Mouse (Mus musculus) neural tube, embryonic 13.5 days (tissue): ENCODE measurements around the gene Fst. TPM values are rescaled to one million over a fixed set of nuclear protein-coding genes. Genes with fewer than 3 reads are reported as not detected.
A peak's percentile ranks its signal among the peaks of the same experiment; 100 is the strongest.

Experiments
- ATAC-seq: fragments of 200-750 bp; cut with Nextera tagmentation; 2 replicates; pipeline ENCODE4 v1.8.0; 2017; ENCODE audit warnings: low read depth, mild to moderate bottlenecking, moderate TSS enrichment, moderate library complexity
- H3K27ac ChIP-seq: fragments of 300-500 bp; sonication (generic); replicated peaks from 2 replicates; pipeline ENCODE4 v1.5.1; 2015; ENCODE audit warnings: moderate library complexity, mild to moderate bottlenecking, inconsistent platforms
- H3K27me3 ChIP-seq: fragments of 300-500 bp; sonication (generic); 2 replicates; pipeline ENCODE4 v1.6.1; 2015; ENCODE audit warnings: mild to moderate bottlenecking, inconsistent platforms
- H3K36me3 ChIP-seq: fragments of 300-500 bp; sonication (generic); 2 replicates; pipeline ENCODE4 v1.6.1; 2015; ENCODE audit warnings: mild to moderate bottlenecking, inconsistent platforms
- H3K4me1 ChIP-seq: fragments of 300-500 bp; sonication (generic); replicated peaks from 2 replicates; pipeline ENCODE4 v1.6.1; 2015; ENCODE audit warnings: inconsistent platforms
- H3K4me2 ChIP-seq: fragments of 300-500 bp; sonication (generic); 2 replicates; pipeline ENCODE4 v1.6.1; 2015; ENCODE audit warnings: inconsistent platforms, mild to moderate bottlenecking, moderate library complexity
- H3K4me3 ChIP-seq: fragments of 300-500 bp; sonication (generic); 2 replicates; pipeline ENCODE4 v1.5.1; 2015; ENCODE audit warnings: mild to moderate bottlenecking, inconsistent platforms
- H3K9ac ChIP-seq: fragments of 300-500 bp; sonication (generic); 2 replicates; pipeline ENCODE4 v1.6.1; 2015; ENCODE audit warnings: moderate library complexity, mild to moderate bottlenecking, inconsistent platforms
- H3K9me3 ChIP-seq: fragments of 300-500 bp; sonication (generic); 2 replicates; pipeline ENCODE4 v1.6.1; 2016; ENCODE audit warnings: inconsistent platforms
- WGBS: fragments of 180-500 bp; shearing (Covaris S2); methylation state at CpG from one replicate; pipeline ENCODE4 v1.1.7; 2015; 5-methylcytosine and 5-hydroxymethylcytosine counted together
- polyA plus RNA-seq: library from polyadenylated mRNA; unstranded; fragments of >200 nt; fragmentation: Nextera tagmentation; extraction: Ambion mirVana; gene quantifications from 2 replicates; pipeline ENCODE4 v1.2.1, GENCODE M21; 2015

Gene Fst
- polyA plus RNA-seq: 9.6 and 12.1 TPM in 2 replicates

DNA sequence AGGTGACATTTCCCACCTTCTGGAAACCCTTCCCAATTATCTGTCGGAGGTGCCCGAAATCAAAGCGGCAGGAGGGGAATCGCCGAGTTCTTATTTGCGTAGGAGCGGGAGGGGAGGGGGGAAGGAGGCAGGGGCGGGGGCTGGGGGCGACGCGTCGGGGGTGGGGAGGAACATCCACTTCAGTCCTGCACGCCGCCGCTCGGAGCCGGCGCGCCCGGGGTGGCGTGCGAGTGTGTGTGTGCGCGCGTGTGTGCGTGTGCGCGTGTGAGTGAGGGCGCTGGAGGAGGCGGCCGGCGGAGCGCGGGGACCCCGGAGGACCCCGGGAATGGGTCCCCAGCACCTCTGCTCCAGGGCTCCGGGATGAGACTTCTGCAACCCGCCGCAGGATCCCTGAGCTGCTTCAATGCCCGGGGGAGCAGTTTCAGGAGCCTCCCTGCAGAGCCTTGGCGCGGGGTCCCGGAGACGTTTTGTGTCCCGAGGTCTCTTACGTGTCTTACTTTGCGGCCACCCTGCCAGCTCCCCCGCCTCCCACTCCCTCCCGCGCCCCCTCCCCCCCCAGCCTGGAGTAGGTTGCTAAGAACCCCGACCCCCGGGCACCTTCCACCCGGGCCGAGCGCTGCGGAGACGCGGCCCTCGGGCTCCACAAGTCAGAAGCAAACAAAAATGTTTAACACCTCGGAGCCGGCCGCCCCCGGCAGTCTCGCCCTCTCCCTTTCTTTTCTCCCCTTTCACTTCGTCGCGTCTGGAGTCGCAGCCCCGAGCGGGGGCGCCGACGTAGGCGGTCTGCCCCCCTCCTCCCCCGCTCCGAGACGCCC is at the start of gene Fst:
TSS of gene Fst (minus strand) at position 66 of the 815 bp plus-strand sequence.
- H3K9me3 ChIP-seq: no peaks in the 10 kb centered on the region
- peak within 1 kb of the TSS; percentile 96 for H3K4me2 ChIP-seq
- H3K36me3 ChIP-seq: no peaks in the 10 kb centered on the region
- H3K27ac ChIP-seq: peak within 1 kb of the TSS; percentile 64
- peak within 1 kb of the TSS; percentile 57 for H3K4me3 ChIP-seq
- peak within 1 kb of the TSS; percentile 68 for H3K9ac ChIP-seq
- WGBS: 1% methylated on average over 73 of the region's 77 CpGs
- peaks cover 58% of the 10 kb centered on the region for H3K27me3 ChIP-seq
- peak; percentile 86 for ATAC-seq
- H3K4me1 ChIP-seq: peaks cover 45% of the 10 kb centered on the region

- H3K36me3 ChIP-seq: no peaks in the 10 kb centered on the region
- no peak overlapping the region for H3K9ac ChIP-seq
- H3K9me3 ChIP-seq: no peaks in the 10 kb centered on the region
- WGBS: 71% methylated on average over 3 of the region's 3 CpGs
- no peak overlapping the region for H3K27ac ChIP-seq
- no peak overlapping the region for H3K4me3 ChIP-seq
- H3K4me2 ChIP-seq: no peak overlapping the region
- H3K4me1 ChIP-seq: no peaks in the 10 kb centered on the region
- ATAC-seq: no peak
- no peaks in the 10 kb centered on the region for H3K27me3 ChIP-seq
These were observed 35.1 kb upstream of the Fst start for GRCm38 (mm10) chr13:114493826-114494225.

DNA sequence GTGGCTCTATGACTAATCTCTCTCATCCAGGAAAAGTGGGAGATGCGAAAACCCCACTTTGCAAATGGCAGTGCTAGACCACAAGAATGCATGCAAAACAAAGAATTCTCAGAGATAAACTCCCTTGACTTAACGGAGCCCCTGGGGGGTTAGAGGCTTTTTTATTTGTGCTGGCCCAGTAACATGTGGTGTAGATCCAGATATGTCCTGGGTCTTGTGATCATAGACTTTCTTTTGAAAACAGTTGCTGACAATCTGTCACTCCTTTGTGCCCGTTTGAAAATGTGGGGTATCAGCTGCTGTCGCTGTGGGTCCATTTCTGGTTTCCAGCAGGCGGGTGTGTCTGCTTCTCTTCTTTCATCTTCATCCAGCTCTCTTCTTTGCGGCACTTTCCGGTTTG is 29.4 kb upstream of the Fst start:
- Histone ChIP-seq H3K4me1 (no peaks in the 10 kb centered on the region), H3K27ac (no peak overlapping the region), H3K9ac (no peak overlapping the region), H3K9me3 (no peaks in the 10 kb centered on the region), H3K4me3 (no peak overlapping the region), H3K4me2 (no peak overlapping the region), H3K36me3 (no peaks in the 10 kb centered on the region), H3K27me3 (no peaks in the 10 kb centered on the region)
- WGBS: 79% methylated on average over 7 of the region's 7 CpGs
- no peak for ATAC-seq

- 89% methylated on average over 4 of the region's 4 CpGs for whole genome bisulfite sequencing
- no peaks in the 10 kb centered on the region for H3K36me3 ChIP-seq
- no peak for ATAC-seq
These were observed 19.6 kb upstream of the Fst start for GRCm38 (mm10) chr13:114478329-114478728.

GRCm38 (mm10) chr13:114469945-114470344 is 11.2 kb upstream of the Fst start:
- Histone ChIP-seq H3K9me3 (no peaks in the 10 kb centered on the region), H3K4me2 (no peak overlapping the region), H3K4me1 (no peaks in the 10 kb centered on the region), H3K36me3 (no peaks in the 10 kb centered on the region), H3K27ac (no peak overlapping the region), H3K27me3 (no peaks in the 10 kb centered on the region), H3K9ac (no peak overlapping the region), H3K4me3 (no peak overlapping the region)
- ATAC-seq: no peak
- WGBS: 89% methylated on average over 3 of the region's 3 CpGs

More at GRCm38 (mm10) chr13:114478329-114478728, 19.6 kb upstream of the Fst start:
- Histone ChIP-seq H3K9ac (no peak overlapping the region), H3K9me3 (no peaks in the 10 kb centered on the region), H3K4me3 (no peak overlapping the region), H3K4me1 (no peaks in the 10 kb centered on the region), H3K27ac (no peak overlapping the region), H3K27me3 (no peaks in the 10 kb centered on the region), H3K4me2 (no peak overlapping the region)

DNA sequence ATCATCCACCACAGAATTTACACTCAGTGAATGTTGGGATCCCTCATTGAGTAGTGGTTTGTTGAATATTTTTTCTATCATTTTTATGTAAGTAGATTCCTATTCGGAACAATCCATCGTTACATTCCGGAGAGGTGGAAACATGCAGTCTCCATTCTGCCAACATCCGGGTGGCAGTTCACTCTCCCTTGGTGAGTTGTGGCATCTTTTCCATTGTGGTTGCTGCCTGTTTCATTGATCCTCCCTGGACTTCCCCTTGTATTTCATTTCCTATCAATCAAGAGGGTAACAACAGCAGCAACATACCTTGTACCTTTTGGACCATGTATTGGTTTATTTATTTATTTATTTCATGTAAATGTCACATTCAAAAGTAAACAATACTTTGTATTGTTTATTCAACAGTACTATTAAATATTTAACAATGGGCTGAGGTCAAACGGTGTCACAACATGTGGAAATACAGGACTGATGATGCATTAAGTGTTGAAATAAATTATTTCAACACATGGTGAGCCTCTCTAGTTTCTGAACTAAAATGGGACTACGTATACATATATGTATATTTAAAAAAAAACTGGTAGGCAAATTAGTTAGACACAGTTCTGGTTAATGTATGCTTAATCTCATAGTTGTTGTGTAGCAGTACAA is 7.6 kb upstream of the Fst start:
- Histone ChIP-seq H3K9me3 (no peaks in the 10 kb centered on the region), H3K27me3 (peaks cover 5% of the 10 kb centered on the region; the same call in 1 of the 2 replicates), H3K27ac (no peak overlapping the region), H3K4me2 (no peak overlapping the region), H3K9ac (no peak overlapping the region), H3K4me3 (no peak overlapping the region), H3K4me1 (no peaks in the 10 kb centered on the region), H3K36me3 (no peaks in the 10 kb centered on the region)
- ATAC-seq: no peak
- 91% methylated on average over 6 of the region's 6 CpGs for WGBS

GRCm38 (mm10) chr13:114465387-114465786 is 6.6 kb upstream of the Fst start:
- ATAC-seq: no peak
- Histone ChIP-seq H3K4me1 (peaks cover 1% of the 10 kb centered on the region; the same call in 1 of the 2 replicates), H3K36me3 (no peaks in the 10 kb centered on the region), H3K27me3 (peaks cover 11% of the 10 kb centered on the region; the same call in 1 of the 2 replicates), H3K9ac (no peak overlapping the region), H3K4me3 (no peak overlapping the region), H3K27ac (no peak overlapping the region), H3K4me2 (no peak overlapping the region), H3K9me3 (no peaks in the 10 kb centered on the region)
- 68% methylated on average over 1 of the region's 1 CpGs for WGBS

GRCm38 (mm10) chr13:114464824-114465223 is 6.1 kb upstream of the Fst start:
- WGBS: 86% methylated on average over 3 of the region's 3 CpGs
- Histone ChIP-seq H3K4me3 (no peak overlapping the region), H3K36me3 (no peaks in the 10 kb centered on the region), H3K27me3 (peaks cover 14% of the 10 kb centered on the region; the same call in 1 of the 2 replicates), H3K4me1 (peaks cover 7% of the 10 kb centered on the region; the same call in 1 of the 2 replicates), H3K9ac (no peak overlapping the region), H3K27ac (no peak overlapping the region), H3K9me3 (no peaks in the 10 kb centered on the region), H3K4me2 (no peak overlapping the region)
- ATAC-seq: no peak

DNA sequence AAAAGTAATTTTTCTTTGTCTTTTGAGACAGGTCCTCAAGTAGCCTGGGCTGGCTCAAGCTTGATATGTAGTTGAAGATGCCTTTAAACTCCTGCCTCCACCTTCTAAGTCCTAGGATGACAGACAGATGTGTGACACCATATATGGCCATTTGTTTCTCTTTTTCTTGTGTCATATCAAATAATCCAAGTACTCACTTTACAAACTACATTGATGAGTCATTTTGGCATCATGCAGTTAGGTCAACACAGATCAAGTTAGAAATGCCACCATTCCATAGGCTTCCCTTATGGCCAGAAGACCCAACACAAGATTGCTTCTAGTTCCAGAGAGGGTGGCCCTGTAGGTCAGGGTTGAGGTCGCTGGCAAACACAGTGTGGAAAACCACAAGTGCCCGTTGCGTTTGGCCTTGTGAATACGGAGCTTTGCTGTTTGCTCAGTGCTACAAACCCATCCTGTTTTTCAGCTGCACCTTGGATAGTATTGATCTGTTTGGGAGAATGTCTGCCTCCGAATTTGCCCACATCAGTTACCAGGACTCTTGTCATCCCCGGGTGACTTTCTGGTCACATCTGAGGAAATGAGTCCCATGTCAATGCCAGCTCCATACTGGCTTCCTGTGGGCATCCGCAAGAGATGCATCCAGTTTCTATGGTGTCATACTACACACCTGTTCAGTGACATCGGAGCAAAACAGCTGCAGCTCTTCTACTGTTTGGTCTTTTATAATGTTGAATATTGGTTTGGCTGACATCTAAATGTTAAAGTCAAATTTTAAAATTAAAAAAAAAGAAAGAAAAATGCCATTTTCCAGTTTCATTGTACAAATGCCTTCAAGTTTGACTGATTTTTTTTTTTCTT is 4.0 kb upstream of the Fst start:
- Histone ChIP-seq H3K36me3 (no peaks in the 10 kb centered on the region), H3K4me3 (no peak overlapping the region), H3K9ac (no peak overlapping the region), H3K27me3 (peaks cover 26% of the 10 kb centered on the region), H3K4me2 (no peak overlapping the region), H3K4me1 (peaks cover 22% of the 10 kb centered on the region), H3K9me3 (no peaks in the 10 kb centered on the region), H3K27ac (no peak overlapping the region)
- 85% methylated on average over 8 of the region's 8 CpGs for WGBS
- ATAC-seq: no peak

DNA sequence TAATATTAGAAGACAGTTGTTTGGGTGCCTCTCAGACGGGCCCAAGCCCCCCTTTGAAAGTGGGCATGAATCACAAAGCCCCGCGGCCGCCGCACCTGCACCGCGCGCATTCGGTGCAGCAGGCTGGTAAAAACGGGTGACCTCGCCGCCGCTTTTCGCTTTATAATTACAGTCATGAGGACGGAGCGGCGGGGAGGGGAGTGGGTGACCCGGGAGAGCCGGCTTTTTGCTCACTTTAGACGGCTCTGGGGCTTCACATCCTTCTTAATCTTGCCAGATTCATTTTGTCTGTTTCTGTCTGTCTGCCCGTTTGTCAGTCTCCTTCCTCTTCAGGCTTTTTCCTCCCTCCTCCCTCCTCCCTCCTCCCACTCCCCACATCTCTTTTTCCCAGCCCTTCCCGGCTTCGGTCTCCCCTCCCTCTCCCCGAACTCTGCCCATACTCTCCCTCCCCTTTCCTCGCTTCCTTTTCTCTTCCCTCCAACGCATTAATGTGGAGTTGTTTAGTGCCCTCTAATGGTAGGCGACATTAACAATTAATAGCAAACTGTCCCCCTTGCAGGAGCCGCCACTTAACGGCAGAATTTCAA is 1.6 kb upstream of the Fst start:
- H3K27me3 ChIP-seq: peaks cover 47% of the 10 kb centered on the region
- H3K36me3 ChIP-seq: no peaks in the 10 kb centered on the region
- peak overlapping the region; percentile 68 for H3K9ac ChIP-seq
- H3K27ac ChIP-seq: no peak overlapping the region
- peaks cover 45% of the 10 kb centered on the region for H3K4me1 ChIP-seq
- under 1% methylated on average over 29 of the region's 29 CpGs for WGBS
- peak overlapping the region; percentile 57 for H3K4me3 ChIP-seq
- peak overlapping the region; percentile 96 for H3K4me2 ChIP-seq
- ATAC-seq: peak; percentile 34
- H3K9me3 ChIP-seq: no peaks in the 10 kb centered on the region

- Histone ChIP-seq H3K4me1 (peaks cover 45% of the 10 kb centered on the region), H3K36me3 (no peaks in the 10 kb centered on the region), H3K4me3 (peak overlapping the region; percentile 57), H3K27me3 (peaks cover 54% of the 10 kb centered on the region), H3K27ac (peak overlapping the region; percentile 64; the same call in 1 of the 2 replicates), H3K4me2 (peak overlapping the region; percentile 96), H3K9ac (peak overlapping the region; percentile 68), H3K9me3 (no peaks in the 10 kb centered on the region)
- 0% methylated on average over 16 of the region's 16 CpGs for WGBS
- ATAC-seq: 0 out of 2 replicates have a peak, but pooled peaks have one; percentile 3
These were observed 980 bp upstream of the Fst start for GRCm38 (mm10) chr13:114459701-114460160.
